Mouse (Mus musculus) ZHBTc4 (cell line): ENCODE data around the gene Nr3c2.

Source experiments
- DNase-seq: peaks from one replicate; pipeline ENCODE4 v3.0.0-alpha.2; 2011; ENCODE audit warnings: low read depth, low spot score

Gene Nr3c2

GRCm38 (mm10) chr8:77055492-77056021 lies 156.3 kb downstream of the Nr3c2 start:
- DNase-seq, result no peak

GRCm38 (mm10) chr8:77056853-77057252 lies 157.6 kb downstream of the Nr3c2 start:
- no peak for DNase-seq

DNA sequence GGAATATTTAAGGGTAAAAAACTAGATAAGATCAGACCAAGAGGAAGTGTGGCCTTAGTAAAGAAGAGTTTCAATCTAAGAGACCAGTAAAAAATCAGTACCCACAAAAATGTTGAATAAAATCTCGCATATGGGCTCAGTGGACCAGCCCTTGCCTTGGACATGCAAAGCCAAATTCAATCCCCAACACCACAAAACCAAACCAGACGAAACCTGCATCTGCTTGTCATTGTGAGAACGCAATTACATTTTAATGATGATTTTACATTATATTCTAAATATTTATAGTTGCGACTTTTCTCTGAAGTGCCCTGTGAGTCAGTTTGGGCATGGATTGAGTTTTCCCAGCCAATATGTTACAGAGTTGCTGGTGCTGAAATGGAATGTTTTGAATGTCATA lies 183.4 kb downstream of the Nr3c2 start:
- no peak for DNase-seq

DNA sequence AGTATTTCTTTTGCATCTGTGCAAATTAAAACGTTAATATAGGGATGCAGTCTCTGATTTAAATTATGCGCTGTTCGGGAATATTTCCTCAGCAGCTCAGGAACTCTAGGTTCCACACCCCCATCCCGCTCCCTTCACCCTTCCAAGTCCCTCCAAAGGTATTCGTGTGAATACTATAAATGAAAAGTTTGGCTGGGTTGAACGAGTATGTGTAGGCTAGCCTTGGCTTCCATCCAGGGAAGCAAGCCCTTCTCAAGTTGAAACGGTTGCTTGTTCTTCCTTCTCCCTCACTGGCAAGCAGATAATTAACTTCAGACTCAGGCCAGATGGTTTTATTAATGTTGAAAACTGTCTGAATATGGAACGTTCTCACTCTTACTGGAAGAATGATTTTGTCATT lies 186.8 kb downstream of the Nr3c2 start:
- DNase-seq, result no peak

DNA sequence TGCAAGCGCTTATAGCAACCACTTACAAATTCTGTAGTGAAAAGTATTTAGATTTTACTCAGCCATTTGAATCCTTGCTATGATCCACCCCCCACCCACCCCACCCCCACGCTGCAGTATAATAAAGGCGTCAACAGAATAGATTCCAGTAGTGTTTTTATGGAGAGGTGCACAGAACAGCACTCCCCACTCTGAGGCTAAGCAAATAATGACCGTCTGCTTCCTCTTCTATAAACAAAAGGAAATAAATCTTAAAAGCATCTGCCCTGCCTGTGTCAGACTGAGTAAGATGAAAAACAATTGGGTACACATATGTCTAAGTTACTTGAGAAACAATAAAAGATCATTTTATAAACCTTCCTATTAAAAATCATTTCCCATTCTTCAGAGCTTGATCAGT lies 197.5 kb downstream of the Nr3c2 start:
- no peak for DNase-seq

DNA sequence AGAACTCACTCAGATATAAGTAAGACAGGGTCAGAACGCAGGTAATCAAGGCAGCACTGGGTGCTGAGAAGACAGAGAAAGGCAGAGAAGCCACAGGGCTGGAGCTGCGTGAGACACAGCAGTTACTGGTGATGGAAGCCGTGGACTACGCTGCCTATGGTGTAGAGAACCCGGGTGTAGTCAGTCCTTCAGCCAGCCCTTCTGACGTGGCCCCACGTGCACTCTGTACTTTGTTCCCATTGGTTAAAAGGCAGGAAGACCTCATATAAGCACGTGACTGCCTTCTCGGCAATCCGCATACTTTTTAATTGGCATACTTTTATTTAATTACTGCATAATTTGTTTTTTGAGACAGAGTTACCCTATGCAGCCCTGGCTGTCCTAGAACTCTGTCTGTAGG lies 198.9 kb downstream of the Nr3c2 start:
- no peak for DNase-seq

DNA sequence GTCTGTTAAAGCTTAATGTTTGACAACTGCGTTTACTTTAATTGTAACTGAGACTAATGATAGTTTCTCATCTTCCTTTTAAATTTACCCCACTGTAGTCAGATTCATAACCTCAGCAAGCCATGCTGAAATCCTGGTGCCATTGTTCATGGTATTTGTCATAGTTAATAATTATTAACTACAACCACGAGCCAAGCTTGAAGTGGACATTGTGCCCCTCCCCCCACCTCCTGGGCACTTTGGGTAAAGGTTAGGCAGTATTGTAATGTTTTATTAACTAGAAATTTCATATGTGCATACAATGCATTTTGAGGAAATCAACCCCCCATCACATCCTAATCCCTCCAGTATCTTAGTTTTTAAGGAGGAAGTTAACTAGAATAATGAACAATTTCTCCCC lies 201.1 kb downstream of the Nr3c2 start:
- DNase-seq, result no peak

GRCm38 (mm10) chr8:77102879-77103278 lies 203.6 kb downstream of the Nr3c2 start:
- DNase-seq, result no peak

DNA sequence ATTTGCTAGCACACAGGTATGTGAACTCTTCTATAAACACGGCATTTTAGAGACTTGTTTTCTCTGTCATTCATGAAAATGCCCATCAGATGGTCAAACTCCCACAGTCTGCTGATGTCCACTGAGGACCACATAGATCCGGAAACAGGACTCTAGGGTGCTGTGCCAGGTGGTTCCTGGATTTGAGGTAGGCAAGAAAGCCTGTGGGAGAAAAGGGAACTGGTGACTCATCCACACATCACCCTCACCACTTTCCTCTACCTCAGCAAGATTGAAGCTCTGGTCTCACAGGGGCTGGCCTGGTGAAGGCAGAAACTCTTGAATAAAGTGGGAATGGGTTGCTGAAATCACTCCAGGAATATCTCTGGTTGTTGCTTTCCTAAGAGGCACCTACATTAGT lies 213.5 kb downstream of the Nr3c2 start:
- DNase-seq, result no peak

DNA sequence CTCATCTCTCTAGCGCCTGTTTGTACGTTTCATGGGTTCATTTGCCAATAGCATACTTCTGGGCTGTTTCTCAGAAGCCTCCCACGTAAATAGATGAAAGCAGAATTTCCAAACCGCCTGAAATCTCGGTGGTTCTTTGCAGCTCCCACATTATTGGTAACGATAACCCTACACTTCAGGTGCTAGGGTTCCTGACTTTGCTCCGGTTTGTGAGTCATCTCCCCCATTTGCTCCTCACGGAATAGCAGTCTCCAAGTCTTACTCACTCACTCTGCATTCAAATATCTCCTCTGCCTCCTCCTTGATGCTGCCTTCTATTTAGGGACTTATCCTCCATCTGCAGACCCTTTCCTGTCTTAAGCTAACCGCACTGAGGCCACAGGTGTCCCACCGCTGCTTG lies 215.5 kb downstream of the Nr3c2 start:
- no peak for DNase-seq

DNA sequence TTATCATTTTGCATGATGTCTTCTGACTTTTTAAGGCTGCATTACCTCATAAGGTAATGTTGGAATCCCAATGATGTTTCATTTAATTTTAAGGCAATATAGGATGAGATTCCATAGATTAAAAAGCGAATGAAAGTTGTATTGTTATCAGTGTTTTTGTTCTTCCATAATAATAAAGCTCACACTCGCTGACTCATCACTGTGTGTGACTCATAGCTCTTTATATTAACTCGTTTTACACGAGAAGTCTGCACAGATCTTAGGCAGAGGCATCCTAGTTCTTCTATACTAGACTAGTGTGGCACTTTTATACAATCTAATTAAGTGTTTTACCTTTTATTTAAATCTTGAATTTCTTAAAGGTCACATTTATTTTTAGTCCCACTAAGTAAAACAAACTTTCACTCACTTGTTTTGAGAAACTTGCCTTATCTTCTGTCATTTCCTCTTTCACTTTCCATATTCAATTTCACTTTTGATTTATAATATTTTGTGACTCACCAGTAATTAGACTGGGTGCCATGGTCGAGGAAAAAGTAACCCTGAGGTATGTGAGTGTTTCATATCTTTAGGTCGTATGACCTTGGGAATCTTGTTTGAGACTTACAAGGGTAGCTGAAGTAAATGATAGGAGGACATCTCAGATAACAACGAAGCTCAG lies 217.3 kb downstream of the Nr3c2 start:
- no peak for DNase-seq

DNA sequence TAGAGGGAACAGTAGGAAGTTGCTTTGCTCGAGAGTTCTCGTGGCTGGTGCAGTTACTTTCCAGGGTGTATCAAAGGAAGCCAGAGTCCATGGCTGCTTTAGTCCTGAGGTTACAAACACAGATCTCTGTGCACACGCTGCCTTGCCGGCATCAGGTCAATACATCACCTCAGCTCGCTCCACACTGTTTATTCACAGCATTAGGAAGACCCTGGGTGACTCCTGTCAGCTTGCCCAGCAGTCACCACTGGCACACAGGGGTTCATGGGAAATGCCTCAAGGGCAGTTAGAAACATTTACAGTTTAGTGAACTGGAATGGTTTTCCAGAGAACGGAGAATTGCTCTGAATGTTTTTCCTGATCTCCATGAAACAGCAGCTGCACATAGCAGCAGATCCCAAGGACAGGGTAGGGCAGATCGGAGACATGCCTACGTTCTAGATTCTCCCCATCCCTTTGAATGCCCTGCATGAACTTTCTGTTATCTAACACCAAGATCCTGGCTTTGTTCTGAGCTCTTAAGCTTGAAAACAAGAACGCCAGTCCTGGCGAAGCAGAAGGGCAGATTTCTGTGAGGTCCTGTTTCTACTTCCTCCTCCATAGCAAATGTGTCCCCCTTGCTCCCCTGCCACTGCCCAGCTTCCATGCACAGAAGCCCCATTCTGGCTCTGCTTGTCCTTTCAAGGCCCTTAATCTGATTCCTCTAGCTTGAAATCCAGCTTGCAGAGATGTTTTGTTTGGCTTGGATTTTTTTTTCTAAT lies 221.7 kb downstream of the Nr3c2 start:
- peak; percentile 7 for DNase-seq

- no peak for DNase-seq
These were observed 222.3 kb downstream of the Nr3c2 start for GRCm38 (mm10) chr8:77121571-77121890.

DNA sequence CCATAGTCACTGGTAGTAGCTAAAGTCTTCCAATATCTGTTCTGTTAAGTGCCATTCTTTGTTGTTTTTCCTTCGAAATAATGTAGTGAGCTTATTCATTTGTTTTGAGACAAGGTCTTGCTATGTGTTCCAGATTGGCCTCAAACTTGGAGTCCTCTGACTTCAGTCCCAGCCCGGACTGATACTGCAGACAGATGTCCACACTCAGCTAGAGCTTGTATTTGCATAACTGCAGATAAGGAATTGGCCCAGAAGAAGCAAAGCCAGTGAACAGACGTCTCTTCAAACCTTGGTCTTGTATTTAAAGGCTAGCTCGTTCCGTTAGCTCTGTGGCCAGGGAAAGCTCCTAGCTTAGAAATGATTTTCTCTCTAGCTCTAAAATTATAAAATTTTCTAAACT lies 223.1 kb downstream of the Nr3c2 start:
- DNase-seq, result no peak

DNA sequence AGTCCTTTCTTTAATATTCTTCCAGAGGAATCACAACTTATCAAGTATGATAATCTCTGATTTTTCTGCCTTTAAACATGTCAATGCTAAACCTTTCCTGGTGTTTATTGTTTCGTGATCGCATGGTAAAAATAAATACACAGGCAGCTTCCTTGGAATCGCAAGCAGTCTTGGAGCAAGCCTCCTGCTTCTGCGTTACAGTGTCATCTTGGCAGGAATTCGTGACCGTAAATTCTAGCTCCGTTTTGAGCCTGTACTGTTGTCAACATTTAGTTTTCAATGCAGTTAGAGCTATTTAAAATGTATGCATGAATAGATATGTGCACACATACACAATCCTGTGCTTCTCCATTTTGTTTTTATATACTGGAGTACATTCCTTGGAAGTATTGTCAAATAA lies 226.5 kb downstream of the Nr3c2 start:
- DNase-seq, result no peak

GRCm38 (mm10) chr8:77128006-77128405 lies 228.8 kb downstream of the Nr3c2 start:
- DNase-seq, result no peak

DNA sequence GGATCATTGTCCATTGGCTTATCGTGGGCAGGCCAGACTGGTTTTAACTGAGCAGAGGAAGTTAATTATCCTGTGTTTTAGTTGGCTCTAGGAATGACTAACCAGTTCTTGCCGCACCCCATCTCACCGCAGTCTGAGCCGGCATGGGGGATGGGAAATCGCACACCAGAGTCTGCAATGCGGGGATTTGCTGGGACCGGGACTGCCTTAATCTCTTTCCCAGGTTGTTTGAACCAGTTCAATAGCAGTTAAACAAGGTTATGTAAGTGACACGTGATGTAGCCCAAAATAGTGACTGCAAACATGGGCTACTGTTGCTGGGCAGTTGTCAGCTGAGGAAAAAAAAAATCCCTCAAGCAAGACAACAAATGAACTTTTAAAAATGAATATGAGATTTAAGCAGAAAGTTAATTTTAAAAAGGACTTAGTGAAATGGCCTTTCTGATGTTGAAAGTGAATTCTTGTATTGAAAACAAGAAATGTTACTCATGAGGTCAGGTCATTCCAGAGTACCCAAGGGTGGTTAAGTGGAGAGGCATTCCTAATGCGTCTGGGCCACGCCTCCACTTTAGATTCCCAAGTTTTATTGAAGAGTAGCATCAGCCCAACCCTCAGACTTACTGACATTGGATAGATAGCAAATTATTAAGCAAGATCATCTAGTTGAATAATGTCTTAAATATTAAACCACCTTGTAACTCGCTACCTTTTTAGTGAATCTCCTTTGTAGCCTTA lies 233.8 kb downstream of the Nr3c2 start:
- DNase-seq, result peak; percentile 7

GRCm38 (mm10) chr8:77133797-77134385 lies 234.6 kb downstream of the Nr3c2 start:
- DNase-seq, result no peak

DNA sequence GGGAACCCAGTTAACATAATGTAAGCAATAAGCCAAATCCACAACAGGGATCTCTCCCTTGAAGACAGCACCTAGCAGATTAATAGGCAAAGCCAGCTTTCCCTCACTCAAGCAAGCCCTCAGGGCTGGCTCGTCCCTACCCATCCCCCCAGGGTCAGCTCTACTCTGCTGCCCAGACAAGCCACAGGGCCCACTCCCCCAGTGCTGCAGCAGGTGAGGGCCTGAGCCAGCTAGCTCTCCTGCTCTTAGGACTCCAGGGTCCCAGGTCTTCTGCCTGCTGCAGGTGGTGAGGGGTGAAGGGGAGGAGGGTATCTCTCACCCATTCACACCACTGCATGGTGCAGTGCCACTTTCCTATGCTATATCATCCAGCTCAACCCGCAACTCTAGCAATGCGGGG lies 246.0 kb downstream of the Nr3c2 start:
- DNase-seq, result no peak

GRCm38 (mm10) chr8:77154496-77154895 lies 255.3 kb downstream of the Nr3c2 start:
- DNase-seq, result peak; percentile 69

GRCm38 (mm10) chr8:77169320-77169719 lies 270.1 kb downstream of the Nr3c2 start:
- DNase-seq, result no peak

GRCm38 (mm10) chr8:77169757-77170438 lies 270.7 kb downstream of the Nr3c2 start:
- DNase-seq, result no peak
